Mouse (Mus musculus) kidney, embryonic 16.5 days (tissue): Measurements from ENCODE around the gene Sp8. TPM values are rescaled to one million over a fixed set of nuclear protein-coding genes. Genes with fewer than 3 reads are reported as not detected.

ENCODE experiments used
- ATAC-seq: fragments of 200-750 bp; cut with Nextera tagmentation; 2 replicates; pipeline ENCODE4 v1.8.0; 2017; ENCODE audit warnings: moderate TSS enrichment; ENCODE audit not compliant: low FRiP score, low TSS enrichment
- H3K27ac ChIP-seq: fragments of 300-500 bp; sonication (generic); 2 replicates; pipeline ENCODE4 v1.5.1; 2014; ENCODE audit warnings: low read length
- H3K27me3 ChIP-seq: fragments of 300-500 bp; sonication (generic); 2 replicates; pipeline ENCODE4 v1.6.1; 2014; ENCODE audit warnings: low read length, control low read depth, mixed read lengths; ENCODE audit not compliant: insufficient read depth
- H3K36me3 ChIP-seq: fragments of 300-500 bp; sonication (generic); 2 replicates; pipeline ENCODE4 v1.6.1; 2014; ENCODE audit warnings: low read length, control low read depth, mixed read lengths; ENCODE audit not compliant: insufficient read depth
- H3K4me1 ChIP-seq: fragments of 300-500 bp; sonication (generic); 2 replicates; pipeline ENCODE4 v1.6.1; 2014; ENCODE audit warnings: low read length, control low read depth, mixed read lengths; ENCODE audit not compliant: insufficient read depth
- H3K4me2 ChIP-seq: fragments of 300-500 bp; sonication (generic); replicated peaks from 2 replicates; pipeline ENCODE4 v1.6.1; 2014; ENCODE audit warnings: low read depth, low read length
- H3K4me3 ChIP-seq: fragments of 300-500 bp; sonication (generic); 2 replicates; pipeline ENCODE4 v1.5.1; 2014; ENCODE audit warnings: mild to moderate bottlenecking, low read length
- H3K9ac ChIP-seq: fragments of 300-500 bp; sonication (generic); replicated peaks from 2 replicates; pipeline ENCODE4 v1.6.1; 2014; ENCODE audit warnings: low read length
- H3K9me3 ChIP-seq: fragments of 300-500 bp; sonication (generic); 2 replicates; pipeline ENCODE4 v1.6.1; 2016; ENCODE audit warnings: low read length, control low read depth
- WGBS: fragments of 180-500 bp; shearing (Covaris S2); extraction: QIAGEN DNeasy Blood & Tissue Kit; methylation state at CpG from one replicate; pipeline ENCODE4 v1.1.7; 2014; 5-methylcytosine and 5-hydroxymethylcytosine counted together
- polyA plus RNA-seq: library from polyadenylated mRNA; unstranded; fragments of >200 nt; fragmentation: Nextera tagmentation; extraction: Ambion mirVana; gene quantifications from 2 replicates; pipeline ENCODE4 v1.2.1, GENCODE M21; 2015

The Sp8 gene
- polyA plus RNA-seq, 1 experiment from 2014 or later = not detected

GRCm38 (mm10) chr12:118847861-118848495 lies 1.8 kb downstream of the Sp8 start:
- Histone ChIP-seq H3K27me3 (peaks cover 88% of the 10 kb centered on the region), H3K9me3 (no peaks in the 10 kb centered on the region), H3K4me1 (peaks cover 31% of the 10 kb centered on the region), H3K27ac (no peak overlapping the region), H3K4me2 (peak overlapping the region; percentile 42), H3K9ac (no peak overlapping the region), H3K4me3 (peak overlapping the region; percentile 27), H3K36me3 (no peaks in the 10 kb centered on the region)
- ATAC-seq = peak; percentile 39
- 2% methylated on average over 20 of the region's 23 CpGs for WGBS

GRCm38 (mm10) chr12:118848496-118849202 lies 2.5 kb downstream of the Sp8 start:
- Histone ChIP-seq H3K27ac (no peak overlapping the region), H3K27me3 (peaks cover 88% of the 10 kb centered on the region), H3K9ac (no peak overlapping the region), H3K36me3 (no peaks in the 10 kb centered on the region), H3K4me3 (peak overlapping the region; percentile 27), H3K4me2 (peak overlapping the region; percentile 42), H3K4me1 (peaks cover 31% of the 10 kb centered on the region), H3K9me3 (no peaks in the 10 kb centered on the region)
- peak; percentile 55 for ATAC-seq
- under 1% methylated on average over 80 of the region's 80 CpGs for WGBS

- no peak overlapping the region for H3K4me2 ChIP-seq
These were observed 3.2 kb downstream of the Sp8 start for GRCm38 (mm10) chr12:118849203-118849861.

GRCm38 (mm10) chr12:118849996-118850395 lies 3.9 kb downstream of the Sp8 start:
- WGBS = 2% methylated on average over 11 of the region's 11 CpGs
- peaks cover 36% of the 10 kb centered on the region for H3K4me1 ChIP-seq
- H3K4me2 ChIP-seq = no peak overlapping the region
- no peak for ATAC-seq
- no peak overlapping the region for H3K27ac ChIP-seq
- H3K4me3 ChIP-seq = no peak overlapping the region
- no peak overlapping the region for H3K9ac ChIP-seq
- H3K9me3 ChIP-seq = no peaks in the 10 kb centered on the region
- H3K36me3 ChIP-seq = no peaks in the 10 kb centered on the region
- H3K27me3 ChIP-seq = peaks cover 85% of the 10 kb centered on the region

More at GRCm38 (mm10) chr12:118849203-118849861, 3.2 kb downstream of the Sp8 start:
- H3K4me1 ChIP-seq = peaks cover 31% of the 10 kb centered on the region
- H3K9me3 ChIP-seq = no peaks in the 10 kb centered on the region
- peak; percentile 28 for ATAC-seq
- no peak overlapping the region for H3K9ac ChIP-seq
- H3K27ac ChIP-seq = no peak overlapping the region
- peaks cover 85% of the 10 kb centered on the region for H3K27me3 ChIP-seq
- H3K36me3 ChIP-seq = no peaks in the 10 kb centered on the region
- peak overlapping the region; percentile 27 for H3K4me3 ChIP-seq
- under 1% methylated on average over 78 of the region's 78 CpGs for WGBS

GRCm38 (mm10) chr12:118850851-118851410 lies 4.8 kb downstream of the Sp8 start:
- H3K4me3 ChIP-seq = no peak overlapping the region
- ATAC-seq = no peak
- H3K4me2 ChIP-seq = no peak overlapping the region
- peaks cover 36% of the 10 kb centered on the region for H3K4me1 ChIP-seq
- H3K27ac ChIP-seq = no peak overlapping the region
- H3K36me3 ChIP-seq = no peaks in the 10 kb centered on the region
- peaks cover 86% of the 10 kb centered on the region for H3K27me3 ChIP-seq
- no peaks in the 10 kb centered on the region for H3K9me3 ChIP-seq
- H3K9ac ChIP-seq = no peak overlapping the region
- 15% methylated on average over 12 of the region's 12 CpGs for WGBS

GRCm38 (mm10) chr12:118853331-118853730 lies 7.2 kb downstream of the Sp8 start:
- ATAC-seq = no peak
- Histone ChIP-seq H3K27ac (no peak overlapping the region), H3K9ac (no peak overlapping the region), H3K4me2 (no peak overlapping the region), H3K4me1 (peaks cover 17% of the 10 kb centered on the region), H3K36me3 (no peaks in the 10 kb centered on the region), H3K4me3 (no peak overlapping the region), H3K27me3 (peaks cover 80% of the 10 kb centered on the region), H3K9me3 (no peaks in the 10 kb centered on the region)
- WGBS = 2% methylated on average over 3 of the region's 3 CpGs

DNA sequence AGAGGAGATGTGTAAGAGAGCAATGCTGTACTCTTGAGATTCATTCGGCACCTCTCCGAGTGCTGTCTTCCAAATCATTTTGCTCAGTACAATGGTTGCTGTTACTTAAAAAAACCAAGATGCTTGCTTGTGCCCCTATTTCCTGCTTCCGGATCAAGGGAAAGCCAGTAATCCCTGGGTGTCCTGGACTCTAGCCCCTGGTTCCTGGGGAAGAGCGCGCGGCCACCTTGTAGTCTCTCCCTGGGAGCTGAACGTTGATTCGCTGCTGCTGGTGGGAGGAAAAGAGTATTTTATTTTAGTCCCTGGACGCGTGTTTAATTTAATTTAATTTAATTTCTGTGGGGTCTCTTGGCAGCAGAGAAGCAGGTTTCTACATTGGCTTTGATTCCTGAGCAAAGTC lies 8.3 kb downstream of the Sp8 start:
- Histone ChIP-seq H3K27ac (no peak overlapping the region), H3K27me3 (peaks cover 70% of the 10 kb centered on the region), H3K9me3 (no peaks in the 10 kb centered on the region), H3K9ac (no peak overlapping the region), H3K4me2 (peak overlapping the region; percentile 71), H3K36me3 (no peaks in the 10 kb centered on the region), H3K4me1 (peaks cover 7% of the 10 kb centered on the region; the same call in 1 of the 2 replicates), H3K4me3 (peak overlapping the region; percentile 47)
- no peak for ATAC-seq
- 4% methylated on average over 10 of the region's 10 CpGs for WGBS

DNA sequence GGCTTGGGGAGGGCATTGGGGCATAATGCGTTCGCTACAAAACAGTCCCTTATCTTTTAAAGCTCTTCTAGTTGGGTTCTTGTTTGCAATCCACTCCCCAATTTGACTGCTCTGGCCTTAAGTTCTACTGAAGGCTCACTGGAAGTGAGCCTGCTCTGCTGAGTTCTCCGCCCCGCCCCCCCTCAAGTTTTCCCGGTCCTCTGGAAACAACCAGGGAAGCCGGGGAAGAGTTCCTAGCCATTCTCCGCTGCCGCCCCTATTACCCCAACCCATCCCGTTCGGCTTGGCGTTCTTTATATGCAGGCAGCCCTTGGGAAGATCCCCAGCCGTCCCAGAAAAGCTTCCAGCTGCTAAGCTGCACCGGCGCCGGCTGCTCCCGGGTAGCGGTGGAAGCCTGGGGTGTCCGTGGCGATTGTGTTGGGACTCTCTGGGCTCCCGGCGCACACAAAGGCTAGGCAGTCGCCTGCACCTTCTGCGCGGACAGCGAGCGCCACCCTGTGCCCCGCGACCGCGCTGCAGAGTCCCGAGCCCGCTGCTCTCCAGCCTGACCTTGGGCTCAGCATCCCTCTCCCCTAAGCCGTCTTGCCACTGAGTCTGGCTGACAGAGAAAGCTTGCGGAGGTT lies 8.8 kb downstream of the Sp8 start:
- Histone ChIP-seq H3K4me1 (0 out of 2 replicates have a peak, but pooled peaks cover 5% of the 10 kb centered on the region), H3K27me3 (peaks cover 67% of the 10 kb centered on the region), H3K9ac (0 out of 2 replicates have a peak overlapping the region, but pooled peaks have one; percentile 53), H3K27ac (no peak overlapping the region), H3K4me2 (peak overlapping the region; percentile 71), H3K36me3 (no peaks in the 10 kb centered on the region), H3K4me3 (peak overlapping the region; percentile 47), H3K9me3 (no peaks in the 10 kb centered on the region)
- WGBS = under 1% methylated on average over 34 of the region's 34 CpGs
- peak; percentile 99 for ATAC-seq

DNA sequence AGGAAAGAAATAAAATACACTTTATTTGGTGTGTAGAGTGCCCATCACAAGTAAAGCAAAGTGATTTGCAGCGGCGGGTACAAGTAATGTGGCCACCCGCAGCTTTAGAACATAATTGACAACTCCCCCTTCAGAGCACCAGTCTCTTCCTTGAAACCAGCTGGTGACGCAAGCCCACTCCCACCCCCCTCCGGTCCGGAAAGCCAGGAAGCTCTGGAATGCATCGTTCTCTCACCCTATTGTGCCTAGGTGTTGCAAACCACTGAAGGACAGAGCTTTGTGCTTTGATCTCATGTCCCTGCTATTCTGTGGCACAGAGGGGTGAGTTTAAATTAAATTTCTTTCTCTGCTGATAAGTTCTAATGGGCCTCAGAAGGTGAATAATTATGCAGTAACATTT lies 10.0 kb downstream of the Sp8 start:
- Histone ChIP-seq H3K9me3 (no peaks in the 10 kb centered on the region), H3K36me3 (no peaks in the 10 kb centered on the region), H3K4me1 (0 out of 2 replicates have a peak, but pooled peaks cover 5% of the 10 kb centered on the region), H3K9ac (no peak overlapping the region), H3K27me3 (peaks cover 64% of the 10 kb centered on the region), H3K27ac (no peak overlapping the region), H3K4me3 (no peak overlapping the region), H3K4me2 (no peak overlapping the region)
- 2% methylated on average over 7 of the region's 7 CpGs for WGBS
- ATAC-seq = no peak
